Mouse (Mus musculus): ENCODE results near the gene Nde1.
"Not testable (repeated sequence)": the region's sequence is repeated elsewhere in the genome, so short reads cannot be mapped to it uniquely, and the experiment has no call there.

The Nde1 gene

GRCm38 (mm10) chr16:14162988-14163416 lies at the start of gene Nde1, which contains the start of gene Marf1:
Gene Nde1 (plus strand): TSS chr16:14163275.
Gene Marf1 (minus strand): TSS chr16:14163351.
- DNase-seq (ENCODE audit: inconsistent age in 2 of 2, low spot score in 1 of 2) = peak; percentile 95 to 98

GRCm38 (mm10) chr16:14117299-14117698 lies 45.8 kb upstream of the Nde1 start:
- DNase-seq (ENCODE audit: inconsistent age in 2 of 2, low spot score in 1 of 2) = no peak

- no peak for DNase-seq (ENCODE audit: inconsistent age in 2 of 2, low spot score in 1 of 2)
These were observed 42.1 kb upstream of the Nde1 start for GRCm38 (mm10) chr16:14120941-14121340.

- no peak for DNase-seq (ENCODE audit: inconsistent age in 2 of 2, low spot score in 1 of 2)
These were observed 41.5 kb upstream of the Nde1 start for GRCm38 (mm10) chr16:14121563-14121962.

- no peak for DNase-seq (ENCODE audit: inconsistent age in 2 of 2, low spot score in 1 of 2)
These were observed 40.5 kb upstream of the Nde1 start for GRCm38 (mm10) chr16:14122586-14122985.

- DNase-seq (ENCODE audit: inconsistent age in 2 of 2, low spot score in 1 of 2) = no peak
These were observed 39.2 kb upstream of the Nde1 start for GRCm38 (mm10) chr16:14123901-14124300.

- DNase-seq (ENCODE audit: inconsistent age in 2 of 2, low spot score in 1 of 2) = peak; percentile 89
These were observed 38.4 kb upstream of the Nde1 start for GRCm38 (mm10) chr16:14124709-14125108.

GRCm38 (mm10) chr16:14125253-14125652 lies 37.8 kb upstream of the Nde1 start:
- no peak for DNase-seq (ENCODE audit: inconsistent age in 2 of 2, low spot score in 1 of 2)

GRCm38 (mm10) chr16:14128977-14129376 lies 34.1 kb upstream of the Nde1 start:
- DNase-seq (ENCODE audit: inconsistent age in 2 of 2, low spot score in 1 of 2) = no peak

- no peak for DNase-seq (ENCODE audit: inconsistent age in 2 of 2, low spot score in 1 of 2)
These were observed 32.3 kb upstream of the Nde1 start for GRCm38 (mm10) chr16:14130796-14131195.

GRCm38 (mm10) chr16:14131376-14131775 lies 31.7 kb upstream of the Nde1 start:
- DNase-seq (ENCODE audit: inconsistent age in 2 of 2, low spot score in 1 of 2) = no peak

- DNase-seq (ENCODE audit: inconsistent age in 2 of 2, low spot score in 1 of 2) = peak; percentile 90 to 95
These were observed 31.2 kb upstream of the Nde1 start for GRCm38 (mm10) chr16:14131838-14132237.

- no peak for DNase-seq (ENCODE audit: inconsistent age in 2 of 2, low spot score in 1 of 2)
These were observed 28.1 kb upstream of the Nde1 start for GRCm38 (mm10) chr16:14135014-14135413.

GRCm38 (mm10) chr16:14137976-14138561 lies 25.0 kb upstream of the Nde1 start:
- peak in 1 of 2 experiments; percentile 80 for DNase-seq (ENCODE audit: inconsistent age in 2 of 2, low spot score in 1 of 2)

GRCm38 (mm10) chr16:14139106-14139505 lies 24.0 kb upstream of the Nde1 start:
- DNase-seq (ENCODE audit: inconsistent age in 2 of 2, low spot score in 1 of 2) = no peak

GRCm38 (mm10) chr16:14143298-14143697 lies 19.8 kb upstream of the Nde1 start:
- DNase-seq (ENCODE audit: inconsistent age in 2 of 2, low spot score in 1 of 2) = no peak

GRCm38 (mm10) chr16:14147712-14148111 lies 15.4 kb upstream of the Nde1 start:
- no peak for DNase-seq (ENCODE audit: inconsistent age in 2 of 2, low spot score in 1 of 2)

GRCm38 (mm10) chr16:14151718-14152117 lies 11.4 kb upstream of the Nde1 start:
- no peak for DNase-seq (ENCODE audit: inconsistent age in 2 of 2, low spot score in 1 of 2)

GRCm38 (mm10) chr16:14155638-14156037 lies 7.4 kb upstream of the Nde1 start:
- not testable (repeated sequence) for DNase-seq (ENCODE audit: inconsistent age in 2 of 2, low spot score in 1 of 2)

- DNase-seq (ENCODE audit: inconsistent age in 2 of 2, low spot score in 1 of 2) = peak; percentile 65 to 87
These were observed 6.8 kb upstream of the Nde1 start for GRCm38 (mm10) chr16:14156312-14156711.

GRCm38 (mm10) chr16:14158536-14158935 lies 4.5 kb upstream of the Nde1 start:
- no peak for DNase-seq (ENCODE audit: inconsistent age in 2 of 2, low spot score in 1 of 2)

- peak; percentile 99 to 100 for DNase-seq (ENCODE audit: inconsistent age in 2 of 2, low spot score in 1 of 2)
These were observed 3.9 kb upstream of the Nde1 start for GRCm38 (mm10) chr16:14158936-14159745.

All from adrenal gland, adult (tissue).